Mouse (Mus musculus) kidney, adult 2 months (tissue): ENCODE measurements around the gene Ppp2r3a.

Experiments
- CTCF ChIP-seq: fragments of 200-500 bp; conservative IDR thresholded peaks from 2 replicates; pipeline ENCODE4 v1.5.1; 2011; ENCODE audit warnings: low read depth, mild to moderate bottlenecking, control low read depth, low read length, moderate library complexity, mixed read lengths; ENCODE audit not compliant: insufficient read depth, insufficient read length
- POLR2A ChIP-seq: fragments of 200-500 bp; IDR thresholded peaks from one replicate; pipeline ENCODE4 v1.6.1; 2011; ENCODE audit warnings: low read depth, low read length, control low read depth

DNA sequence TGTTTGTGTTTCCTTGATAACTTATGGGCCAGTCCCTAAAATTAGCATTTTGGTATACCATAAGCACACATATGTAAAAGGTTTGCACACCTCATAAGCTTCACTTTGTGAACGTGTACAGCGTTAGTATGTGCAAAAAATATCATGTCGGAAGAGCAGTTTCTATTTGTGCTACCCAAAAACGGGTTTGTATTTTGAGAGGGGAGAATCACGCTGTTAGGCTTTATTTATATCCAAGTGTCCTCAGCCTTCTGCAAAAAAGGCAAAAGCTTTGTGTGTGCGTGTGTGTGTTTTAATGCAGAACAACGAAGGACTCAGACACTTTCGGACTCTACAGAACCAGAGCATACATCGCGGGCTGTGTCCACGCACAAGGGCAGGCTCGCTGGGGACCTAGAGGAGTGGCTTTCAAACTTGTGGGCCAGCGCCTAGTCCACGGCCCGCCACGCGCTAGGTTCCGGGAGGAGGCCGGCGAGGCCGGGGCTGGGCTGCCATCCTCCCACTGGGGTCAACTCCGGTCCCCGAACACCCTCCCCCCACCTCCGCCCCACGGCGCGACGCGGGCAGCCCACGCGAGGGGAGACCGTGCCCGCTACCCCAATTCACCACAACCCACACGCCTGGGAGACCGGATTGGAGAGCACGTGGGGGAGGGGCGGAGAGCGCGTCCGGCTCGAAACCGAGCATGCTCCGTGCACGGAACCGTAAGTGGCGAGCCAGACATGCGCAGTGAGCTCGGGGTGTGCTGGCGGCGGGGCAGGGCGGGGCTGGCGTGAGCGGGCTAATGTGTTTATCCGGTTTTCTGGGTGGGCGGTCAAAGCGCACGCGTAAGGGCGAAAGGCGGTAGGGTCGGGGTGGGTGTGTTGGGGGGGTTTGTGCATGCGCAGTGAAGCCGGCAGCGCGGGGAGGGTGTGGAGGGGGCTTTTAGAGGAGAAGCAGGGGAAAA, 178.3 kb downstream of the Ppp2r3a start:
- no peak for TF ChIP-seq CTCF
- TF ChIP-seq POLR2A: peak; percentile 53
